Mouse (Mus musculus) kidney, postnatal 25 days (tissue): ENCODE data around the gene Arid3a.

ENCODE experiments used
- DNase-seq, 2 experiments: peaks; one replicate each; pipeline ENCODE4 v3.0.0; 2021; ENCODE audit warnings: mixed read lengths in 2 of 2

Arid3a gene

DNA sequence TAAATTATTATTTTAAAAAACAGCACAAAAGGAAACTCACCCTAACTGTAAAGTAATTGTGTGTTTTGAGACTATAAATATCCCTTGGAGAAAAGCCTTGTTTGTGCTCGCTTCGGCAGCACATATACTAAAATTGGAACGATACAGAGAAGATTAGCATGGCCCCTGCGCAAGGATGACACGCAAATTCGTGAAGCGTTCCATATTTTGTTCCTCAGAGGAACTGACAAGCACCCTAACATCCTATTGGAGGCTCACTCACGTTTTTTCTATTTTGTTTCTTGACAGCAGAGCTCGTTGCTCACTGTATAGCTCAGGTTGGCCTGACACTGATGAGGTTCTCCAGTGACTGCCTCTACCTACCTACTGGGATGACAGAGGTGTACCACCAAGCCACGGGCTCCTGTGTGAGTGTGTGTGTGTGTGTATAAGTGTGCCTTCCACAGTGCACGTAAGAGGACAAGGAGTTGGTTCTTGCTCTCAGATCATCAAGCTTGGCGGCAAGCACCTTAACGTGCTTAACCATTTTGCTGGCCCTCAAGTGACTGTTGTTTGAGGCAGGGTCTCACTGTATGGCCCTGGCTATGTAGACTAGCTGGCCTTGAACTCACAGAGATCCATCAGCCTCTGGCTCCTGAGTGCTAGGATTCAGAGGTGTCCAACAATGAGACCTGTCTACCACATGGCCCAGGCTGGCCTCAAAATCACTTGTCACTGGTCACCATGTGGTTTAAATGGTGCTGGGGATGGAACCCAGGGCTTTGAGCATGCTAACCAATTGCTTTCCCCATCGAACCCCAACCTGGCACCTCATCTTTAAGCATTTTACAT lies 17.5 kb upstream of the Arid3a start:
- peak in 1 of 2 experiments; percentile 41 for DNase-seq

- no peak for DNase-seq
Observed at GRCm38 (mm10) chr10:79910556-79910955, 16.3 kb upstream of the Arid3a start, which contains the start of gene Gm26602. TSS of gene Gm26602 (plus strand) at chr10:79910856.

GRCm38 (mm10) chr10:79912412-79912811 lies 14.4 kb upstream of the Arid3a start:
- DNase-seq = no peak

GRCm38 (mm10) chr10:79914131-79914947 lies 12.5 kb upstream of the Arid3a start:
- no peak for DNase-seq

DNA sequence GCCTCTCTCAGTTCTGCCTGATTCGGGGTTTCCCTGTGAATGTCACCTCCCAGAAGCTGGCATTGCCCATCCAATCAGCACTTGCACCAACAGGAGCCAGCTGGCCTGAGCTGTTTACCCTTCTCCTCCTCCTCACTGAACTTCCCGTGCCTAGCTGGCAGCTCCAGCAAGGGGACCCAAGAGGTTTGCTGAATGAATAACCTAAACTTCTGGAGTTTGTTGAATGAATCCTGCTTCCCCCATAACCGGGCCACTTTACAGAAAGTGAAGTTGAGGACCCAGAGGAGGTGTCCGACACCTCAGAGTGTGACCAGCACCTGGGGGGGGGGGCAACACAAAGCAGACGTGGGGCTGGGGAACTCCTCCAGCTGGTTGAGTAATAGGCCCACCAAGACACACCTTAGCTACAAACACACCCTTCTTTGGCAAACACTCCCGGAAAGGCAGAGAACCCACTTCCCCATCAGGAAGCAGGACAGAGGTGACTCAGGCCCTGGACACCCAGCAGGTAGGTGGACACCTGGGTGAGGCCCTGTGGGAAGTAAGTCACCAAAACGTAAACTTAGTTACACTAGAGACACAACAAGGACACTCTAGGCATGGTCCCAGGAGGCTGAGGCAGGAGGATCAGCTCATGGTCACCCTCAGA lies 11.8 kb upstream of the Arid3a start:
- DNase-seq = no peak

GRCm38 (mm10) chr10:79916081-79916480 lies 10.8 kb upstream of the Arid3a start:
- no peak for DNase-seq

- peak; percentile 91 to 92 for DNase-seq
Observed at GRCm38 (mm10) chr10:79916808-79917531, 9.9 kb upstream of the Arid3a start, which contains the start of gene Kiss1r. TSS of gene Kiss1r (plus strand) at chr10:79916971.

- DNase-seq = no peak
Observed at GRCm38 (mm10) chr10:79917532-79918100, 9.2 kb upstream of the Arid3a start.

DNA sequence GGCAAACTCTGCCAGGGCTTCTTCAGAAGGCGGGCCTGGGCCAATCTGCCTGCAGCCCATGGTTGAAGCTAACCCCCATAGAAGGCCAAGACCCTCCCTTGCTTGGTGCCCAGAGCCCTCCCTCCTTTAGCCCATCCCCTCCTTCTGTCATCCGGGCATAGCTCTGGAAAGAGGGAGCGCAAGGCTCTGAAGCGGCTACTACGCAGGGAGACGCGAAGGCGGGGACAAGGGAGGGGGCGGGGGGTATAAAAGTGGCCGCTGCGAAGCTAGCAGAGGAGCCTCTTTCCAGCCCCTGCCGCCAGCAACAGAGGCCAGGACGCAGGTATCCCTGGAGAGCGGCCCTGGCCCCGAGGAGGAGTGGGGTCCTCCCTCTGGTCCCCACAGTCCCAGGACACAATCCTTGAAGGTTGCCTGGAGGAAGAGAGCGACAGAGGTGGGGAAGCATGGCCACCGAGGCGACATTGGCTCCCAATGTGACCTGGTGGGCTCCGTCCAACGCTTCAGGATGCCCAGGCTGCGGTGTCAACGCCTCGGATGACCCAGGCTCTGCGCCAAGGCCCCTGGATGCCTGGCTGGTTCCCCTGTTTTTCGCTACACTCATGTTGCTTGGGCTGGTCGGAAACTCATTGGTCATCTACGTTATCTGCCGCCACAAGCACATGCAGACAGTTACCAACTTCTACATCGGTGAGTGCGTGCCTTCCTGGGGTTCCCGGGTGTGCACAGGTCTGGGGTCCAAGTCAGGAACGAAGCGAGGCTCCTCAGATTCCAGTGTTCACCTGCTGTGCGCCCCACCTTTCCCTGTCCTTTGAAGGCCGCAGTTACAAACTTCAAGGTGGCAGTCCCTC lies 8.4 kb upstream of the Arid3a start:
- DNase-seq = no peak

- DNase-seq = peak in 1 of 2 experiments; percentile 54
Observed at GRCm38 (mm10) chr10:79919251-79919849, 7.5 kb upstream of the Arid3a start.

- DNase-seq = no peak
Observed at GRCm38 (mm10) chr10:79920056-79920890, 6.6 kb upstream of the Arid3a start.

DNA sequence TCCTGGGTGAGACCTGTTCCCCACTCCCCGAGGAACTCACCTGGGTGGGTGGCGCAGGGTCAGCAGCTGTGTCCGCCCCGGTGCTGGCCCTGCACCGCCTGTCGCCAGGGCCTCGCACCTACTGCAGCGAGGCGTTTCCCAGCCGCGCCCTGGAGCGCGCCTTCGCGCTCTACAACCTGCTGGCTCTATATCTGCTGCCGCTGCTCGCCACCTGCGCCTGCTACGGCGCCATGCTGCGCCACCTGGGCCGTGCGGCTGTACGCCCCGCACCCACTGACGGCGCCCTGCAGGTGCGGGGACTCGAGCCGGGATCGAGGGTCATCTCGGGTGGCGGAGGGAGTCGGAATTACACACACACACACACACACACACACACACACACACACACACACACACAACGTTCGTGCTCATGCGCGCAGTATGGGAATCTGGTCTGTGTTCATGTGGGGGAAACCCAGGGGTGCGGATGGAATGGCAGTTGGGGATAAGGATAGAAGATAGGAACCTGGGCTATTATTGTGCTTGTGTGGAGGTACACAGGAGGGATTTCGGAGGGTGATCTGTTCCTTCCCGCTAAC lies 5.8 kb upstream of the Arid3a start, which contains the start of gene R3hdm4:
R3hdm4 (minus strand) TSS at position 251 of the 578 bp plus-strand sequence.
- DNase-seq = no peak

DNA sequence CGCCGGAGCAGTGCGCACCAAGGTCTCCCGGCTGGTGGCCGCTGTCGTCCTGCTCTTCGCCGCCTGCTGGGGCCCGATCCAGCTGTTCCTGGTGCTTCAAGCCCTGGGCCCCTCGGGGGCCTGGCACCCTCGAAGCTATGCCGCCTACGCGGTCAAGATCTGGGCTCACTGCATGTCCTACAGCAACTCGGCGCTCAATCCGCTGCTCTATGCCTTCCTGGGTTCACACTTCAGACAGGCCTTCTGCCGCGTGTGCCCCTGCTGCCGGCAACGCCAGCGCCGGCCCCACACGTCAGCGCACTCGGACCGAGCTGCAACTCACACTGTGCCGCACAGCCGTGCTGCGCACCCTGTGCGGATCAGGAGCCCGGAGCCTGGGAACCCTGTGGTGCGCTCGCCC lies 5.3 kb upstream of the Arid3a start:
- DNase-seq = no peak

- peak; percentile 89 to 96 for DNase-seq
Observed at GRCm38 (mm10) chr10:79924998-79925784, 1.7 kb upstream of the Arid3a start.

DNA sequence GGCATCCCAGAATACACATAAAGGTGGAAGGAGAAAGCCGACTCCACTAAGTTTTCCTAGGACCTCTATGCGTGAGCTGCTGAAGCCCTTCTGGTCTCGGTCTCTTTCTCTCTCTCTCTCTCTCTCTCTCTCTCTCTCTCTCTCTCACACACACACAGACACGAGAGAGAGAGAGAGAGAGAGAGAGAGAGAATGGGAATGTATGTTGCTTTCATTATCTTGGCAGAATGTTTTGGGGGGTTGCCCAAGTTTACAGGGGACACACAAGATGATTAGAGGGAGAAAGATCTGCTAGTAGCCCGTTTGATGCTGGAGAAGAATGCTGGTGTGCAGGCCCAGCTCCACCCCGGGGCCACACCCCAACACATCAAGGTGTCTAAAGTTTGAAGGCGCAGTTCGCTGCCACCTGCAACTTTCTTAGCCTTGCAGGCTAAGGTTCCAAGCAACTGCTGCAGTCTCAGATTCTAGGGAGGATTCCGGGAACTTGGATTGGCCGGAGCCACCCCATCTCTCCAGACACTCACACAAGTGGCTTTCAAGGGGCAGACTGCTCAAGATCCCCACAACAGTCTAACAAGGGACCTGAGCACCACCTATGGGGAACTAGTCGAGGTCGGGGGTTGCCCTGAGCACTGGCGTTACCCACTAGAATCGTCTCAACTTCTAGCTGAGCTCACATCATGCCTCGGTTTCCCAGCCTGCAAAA lies 905 bp upstream of the Arid3a start:
- DNase-seq = no peak

GRCm38 (mm10) chr10:79927324-79928029 lies 634 bp downstream of the Arid3a start:
- peak; percentile 62 to 81 for DNase-seq
